Mouse (Mus musculus) thymus, postnatal 36 days (tissue): ENCODE data around the gene Gnb3.
"Not testable (repeated sequence)": the region's sequence is repeated elsewhere in the genome, so short reads cannot be mapped to it uniquely, and the experiment has no call there.

ENCODE experiments used
- DNase-seq, 2 experiments: peaks; one replicate each; pipeline ENCODE4 v3.0.0; 2022; ENCODE audit warnings: mixed read lengths in 2 of 2

The Gnb3 gene

DNA sequence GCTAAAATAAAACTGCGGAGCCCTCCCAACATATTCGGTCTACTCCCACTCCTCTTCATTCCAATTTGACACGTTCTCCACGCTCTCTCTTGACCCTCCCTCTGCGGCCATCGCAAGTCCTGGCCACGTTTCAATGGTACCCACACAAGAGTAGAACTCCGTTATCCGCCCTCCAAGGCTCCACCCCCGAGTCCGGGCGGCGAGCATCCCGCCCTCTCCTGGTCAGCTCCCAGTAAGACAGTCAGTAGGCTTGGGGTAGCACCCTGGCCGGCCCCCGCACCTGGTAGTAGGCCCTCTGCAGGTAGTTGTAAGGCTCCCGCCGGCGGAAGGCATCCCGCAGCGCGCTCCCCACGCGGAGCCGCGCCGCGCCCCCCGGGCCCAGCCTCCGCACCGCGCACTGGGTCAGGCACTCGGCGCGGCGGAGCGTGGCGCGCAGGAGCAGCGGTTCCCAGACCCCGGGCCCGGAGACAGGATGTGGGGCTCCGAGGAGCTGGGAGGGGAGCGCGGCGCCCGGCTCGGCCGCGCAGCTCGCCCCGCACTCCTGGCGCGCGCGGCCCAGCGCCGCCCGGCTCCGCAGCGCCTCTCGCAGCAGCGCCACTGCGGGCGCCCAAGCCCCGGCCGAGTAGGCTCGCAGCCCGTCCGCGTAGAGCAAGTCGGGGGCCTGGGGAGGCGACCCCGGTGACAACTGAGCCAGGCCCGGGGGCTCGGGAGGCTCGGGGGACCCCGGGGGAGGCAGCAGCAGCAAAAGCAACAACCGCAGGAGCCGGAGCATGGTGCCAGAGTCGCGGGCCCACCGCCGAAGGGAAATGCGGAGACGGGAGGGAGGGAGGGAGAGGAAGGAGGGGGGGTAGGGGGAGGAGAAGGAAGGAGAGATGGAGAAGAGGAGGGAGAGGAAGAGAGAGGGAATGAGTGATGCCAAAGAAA lies 17.1 kb upstream of the Gnb3 start, which contains the start of gene P3h3:
Gene P3h3 (minus strand): TSS at position 837 of the 924 bp plus-strand sequence.
- DNase-seq, result peak; percentile 82 to 85

DNA sequence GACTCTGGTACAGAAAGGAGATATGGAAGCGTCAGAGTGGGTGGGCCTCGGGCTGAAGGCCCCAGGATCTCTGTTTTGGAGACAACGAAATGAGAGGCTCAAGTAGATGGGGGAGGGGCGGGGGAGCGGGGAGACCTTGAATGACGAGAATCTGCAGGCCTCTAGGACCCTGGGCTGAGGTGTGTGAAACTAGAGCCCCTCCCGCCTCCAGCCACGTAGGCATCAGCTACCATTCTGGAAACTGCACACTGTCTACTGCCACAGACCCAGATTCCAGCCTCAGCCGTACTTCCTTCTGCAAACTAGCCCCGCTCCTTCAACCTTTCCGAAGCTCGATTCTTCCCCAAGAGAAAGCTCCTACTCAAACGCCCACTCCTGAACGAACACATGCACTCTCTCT lies 16.2 kb upstream of the Gnb3 start:
- peak in 1 of 2 experiments; percentile 21 for DNase-seq

DNA sequence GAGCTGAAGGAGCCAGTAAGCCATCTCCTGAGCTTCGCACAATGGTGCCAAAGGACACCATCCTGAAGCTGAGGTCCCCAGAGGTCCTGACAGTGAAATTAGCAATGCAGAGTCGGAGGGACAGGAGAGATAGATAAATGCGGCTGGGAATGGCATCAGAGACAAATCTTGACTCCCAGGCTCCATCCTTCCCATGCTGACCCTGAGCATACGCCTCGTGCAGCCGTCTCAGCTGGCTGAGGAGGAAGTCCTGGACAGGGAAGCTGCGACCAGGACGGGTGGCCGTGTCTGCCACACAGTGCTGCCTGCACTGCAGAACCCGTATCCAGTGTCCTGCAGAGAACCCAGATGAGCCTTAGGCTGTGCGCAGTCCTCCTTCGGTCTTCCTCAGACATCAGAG lies 14.6 kb upstream of the Gnb3 start:
- DNase-seq, result no peak

DNA sequence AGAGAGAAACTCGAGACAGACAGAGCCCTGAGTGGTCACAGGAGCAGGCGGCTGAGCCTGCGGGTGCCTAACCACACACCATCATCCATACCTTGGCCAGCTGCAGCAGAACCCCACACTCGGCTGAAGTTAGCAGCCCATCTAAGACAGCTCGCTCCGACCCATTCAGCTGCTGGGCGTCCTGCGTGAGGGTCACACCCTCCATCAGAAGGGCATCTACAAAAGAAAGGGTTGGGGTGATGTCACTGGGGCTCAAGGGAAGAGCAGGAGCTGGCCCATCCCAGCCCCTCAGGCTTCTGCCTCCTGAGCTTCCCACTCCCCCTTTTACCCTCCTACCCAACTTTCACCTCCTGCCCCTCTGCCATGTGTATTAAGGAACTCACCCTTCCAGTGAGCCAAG lies 10.5 kb upstream of the Gnb3 start:
- DNase-seq, result no peak

DNA sequence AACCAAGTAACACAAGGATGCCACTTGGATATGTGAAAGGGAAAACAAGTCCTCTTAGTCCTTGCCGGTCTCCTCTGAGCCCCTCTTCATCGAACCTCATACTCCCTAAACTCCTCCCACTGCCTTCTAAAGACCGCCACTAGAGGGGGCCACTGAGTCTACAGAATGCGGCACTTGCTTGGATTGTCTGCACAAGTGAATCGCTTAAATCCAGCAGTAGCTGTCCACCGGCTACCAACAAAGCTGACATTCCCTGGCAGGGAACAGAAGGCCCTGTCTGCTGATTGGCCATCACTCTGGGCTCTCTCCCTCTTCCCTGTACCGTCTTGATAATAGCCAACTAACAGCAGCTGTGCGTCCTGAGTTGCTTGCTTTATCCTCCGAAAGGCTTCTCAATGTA lies 7.2 kb upstream of the Gnb3 start:
- DNase-seq, result peak; percentile 90 to 95

DNA sequence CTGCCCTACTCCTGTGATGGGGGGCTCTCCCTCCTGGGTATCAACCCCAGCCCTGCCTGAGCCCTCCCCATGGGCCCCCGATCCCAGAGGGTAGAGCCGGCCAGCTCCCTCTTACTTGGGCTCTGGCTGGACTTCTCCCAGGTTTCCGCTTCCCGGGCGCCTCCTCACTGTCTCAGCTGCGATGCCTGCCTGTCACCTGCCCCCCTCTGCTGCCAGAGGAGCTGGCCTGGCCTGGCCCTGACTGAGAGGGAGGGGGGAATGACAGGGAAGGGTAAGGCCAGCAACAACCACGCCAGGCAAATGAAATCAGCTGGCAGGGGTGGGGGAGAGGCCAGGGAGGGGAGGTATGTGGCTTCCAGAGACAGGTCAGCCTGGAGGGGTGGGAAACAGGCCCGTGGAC lies 270 bp downstream of the Gnb3 start:
- no peak for DNase-seq

DNA sequence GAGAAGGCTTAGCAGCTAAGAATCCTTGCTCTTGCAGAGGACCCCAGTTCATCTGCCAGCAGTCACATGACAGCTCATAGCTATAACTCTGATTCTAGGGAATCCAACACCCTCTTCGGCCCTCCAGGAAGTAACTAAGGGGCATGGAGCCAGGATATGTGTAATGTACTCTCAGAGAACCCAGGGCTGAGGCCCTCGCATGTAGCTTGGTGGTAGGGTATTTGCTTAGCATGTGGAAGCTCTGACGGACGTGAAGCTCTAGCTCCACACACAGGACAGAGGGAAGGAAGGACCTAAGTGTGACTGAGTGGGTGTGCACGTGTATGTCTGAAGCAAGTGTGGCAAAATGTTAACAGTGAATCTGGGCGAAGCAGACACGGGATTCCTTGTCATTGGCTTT lies 3.7 kb downstream of the Gnb3 start:
- DNase-seq, result no peak

DNA sequence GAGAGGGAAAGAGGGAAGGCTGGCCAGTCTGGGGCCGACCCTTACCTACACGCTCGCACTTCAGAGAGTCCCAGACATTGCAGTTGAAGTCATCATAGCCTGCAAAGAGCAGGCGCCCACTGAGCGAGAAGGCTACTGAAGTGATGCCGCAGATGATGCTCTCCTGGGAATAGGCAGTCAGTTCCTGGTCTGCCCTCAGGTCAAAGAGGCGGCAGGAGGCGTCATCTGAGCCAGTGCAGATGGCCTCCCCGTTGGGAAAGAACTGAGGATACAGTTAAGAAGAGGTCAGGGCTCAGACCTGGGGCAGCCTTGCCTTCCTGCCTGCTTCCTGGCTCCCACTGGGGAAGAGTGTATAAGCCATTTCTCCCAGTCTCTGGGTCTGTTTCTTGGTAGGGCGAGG lies 4.5 kb downstream of the Gnb3 start:
- DNase-seq, result no peak

DNA sequence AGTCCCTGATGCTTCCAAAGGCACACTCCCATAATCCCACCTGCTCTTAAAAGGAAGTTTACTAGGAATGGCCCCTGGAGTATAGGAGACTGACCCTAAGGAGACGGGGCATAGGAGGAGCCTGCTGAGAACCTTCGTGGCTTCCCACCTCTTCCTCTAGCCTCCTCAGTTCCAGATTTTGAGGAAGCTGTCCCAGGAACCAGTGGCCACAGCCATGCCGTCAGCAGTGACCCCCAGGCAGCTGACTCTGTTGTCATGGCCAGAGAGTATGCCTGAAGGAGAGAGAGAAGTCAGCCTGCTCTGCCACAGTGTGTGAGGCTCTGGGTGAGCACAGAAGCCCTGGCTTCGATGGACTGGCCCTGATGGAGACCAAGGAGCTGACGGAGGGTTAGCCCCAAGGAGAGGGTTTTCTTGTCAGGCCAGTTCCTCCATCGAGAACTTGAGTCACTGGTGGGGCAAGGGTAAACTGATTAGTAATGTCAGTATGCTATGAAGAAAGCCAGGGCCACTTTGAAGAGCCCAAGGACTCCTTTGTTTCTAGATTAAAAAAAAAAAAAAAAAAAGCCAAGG lies 5.5 kb downstream of the Gnb3 start:
- no peak for DNase-seq

DNA sequence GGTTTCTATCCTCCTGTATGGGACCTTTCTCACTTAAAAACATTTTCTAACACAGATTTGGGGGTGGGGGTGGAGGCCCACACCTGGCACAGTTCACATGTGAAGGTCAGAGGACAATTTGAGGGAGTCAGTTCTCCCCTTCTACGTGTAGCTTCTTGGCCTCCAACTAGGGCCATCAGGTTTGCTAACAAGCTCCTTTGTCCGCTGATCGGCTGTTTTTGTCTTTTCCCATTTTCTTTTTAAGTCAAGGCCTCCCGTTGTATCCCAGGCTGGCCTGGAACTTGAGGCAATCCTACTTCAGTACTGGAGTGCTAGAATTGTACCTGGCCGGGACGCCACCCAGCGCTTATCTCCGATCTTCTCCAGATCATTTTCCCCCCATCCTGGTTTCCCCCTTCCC lies 8.4 kb downstream of the Gnb3 start:
- DNase-seq, result no peak

DNA sequence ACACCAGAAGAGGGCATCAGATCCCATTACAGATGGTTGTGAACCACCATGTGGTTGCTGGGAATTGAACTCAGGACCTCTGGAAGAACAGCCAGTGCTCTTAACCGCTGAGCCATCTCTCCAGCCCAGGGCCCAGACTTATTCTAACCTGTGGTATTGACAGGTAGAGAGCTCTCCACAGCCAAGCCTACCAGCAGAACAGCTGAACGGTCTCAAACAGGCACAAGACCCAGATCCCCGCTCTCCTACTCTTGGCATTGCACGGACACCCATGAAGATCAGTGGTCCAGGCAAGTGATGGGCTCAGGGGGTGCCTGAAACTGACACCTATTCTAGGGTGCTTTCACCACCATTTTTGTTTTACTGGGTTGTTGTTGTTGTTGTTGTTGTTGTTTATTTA lies 8.9 kb downstream of the Gnb3 start:
- not testable (repeated sequence) for DNase-seq

DNA sequence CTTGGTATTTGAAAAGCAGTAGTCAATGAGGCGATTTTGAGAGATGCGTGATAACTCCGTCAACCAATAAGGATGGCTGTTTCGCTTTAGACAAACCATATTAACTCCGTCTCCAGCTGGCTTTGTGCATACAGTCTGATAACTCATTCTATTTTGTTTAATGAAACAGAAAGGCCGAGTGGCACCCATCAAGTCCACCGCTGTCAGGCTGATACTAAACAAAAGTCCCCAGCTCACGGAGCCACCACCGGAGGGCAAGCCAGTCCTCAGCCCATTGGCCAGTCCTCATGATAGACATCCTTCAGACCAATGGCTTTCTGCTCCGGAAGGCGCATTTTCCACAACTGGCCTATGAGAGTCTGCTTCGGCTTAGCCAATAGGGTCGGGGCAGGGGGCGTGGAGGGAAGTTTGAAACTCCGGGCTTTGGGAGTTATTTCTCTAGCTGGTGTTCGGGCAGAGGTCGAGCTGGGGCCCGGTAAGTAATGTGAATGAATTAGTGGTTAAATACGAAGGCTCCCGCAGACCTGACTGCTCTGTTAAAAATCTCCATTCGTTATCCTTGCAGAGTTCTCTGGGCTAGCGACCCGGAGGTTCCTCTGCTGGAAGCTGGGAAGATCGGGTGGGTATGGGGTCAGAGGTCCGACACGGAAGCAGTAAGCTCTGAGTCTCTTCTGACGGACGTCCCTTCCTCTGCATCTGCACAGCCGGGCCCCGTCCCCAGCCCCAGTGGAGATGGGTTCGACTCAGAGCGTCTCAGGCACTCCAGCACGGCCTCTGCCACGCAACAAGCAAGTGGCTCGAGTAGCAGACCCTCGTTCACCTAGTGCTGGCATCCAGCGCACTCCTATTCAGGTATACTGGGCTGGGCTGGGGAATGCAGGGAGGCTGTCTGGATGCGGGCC lies 10.0 kb downstream of the Gnb3 start:
- peak; percentile 87 to 93 for DNase-seq

DNA sequence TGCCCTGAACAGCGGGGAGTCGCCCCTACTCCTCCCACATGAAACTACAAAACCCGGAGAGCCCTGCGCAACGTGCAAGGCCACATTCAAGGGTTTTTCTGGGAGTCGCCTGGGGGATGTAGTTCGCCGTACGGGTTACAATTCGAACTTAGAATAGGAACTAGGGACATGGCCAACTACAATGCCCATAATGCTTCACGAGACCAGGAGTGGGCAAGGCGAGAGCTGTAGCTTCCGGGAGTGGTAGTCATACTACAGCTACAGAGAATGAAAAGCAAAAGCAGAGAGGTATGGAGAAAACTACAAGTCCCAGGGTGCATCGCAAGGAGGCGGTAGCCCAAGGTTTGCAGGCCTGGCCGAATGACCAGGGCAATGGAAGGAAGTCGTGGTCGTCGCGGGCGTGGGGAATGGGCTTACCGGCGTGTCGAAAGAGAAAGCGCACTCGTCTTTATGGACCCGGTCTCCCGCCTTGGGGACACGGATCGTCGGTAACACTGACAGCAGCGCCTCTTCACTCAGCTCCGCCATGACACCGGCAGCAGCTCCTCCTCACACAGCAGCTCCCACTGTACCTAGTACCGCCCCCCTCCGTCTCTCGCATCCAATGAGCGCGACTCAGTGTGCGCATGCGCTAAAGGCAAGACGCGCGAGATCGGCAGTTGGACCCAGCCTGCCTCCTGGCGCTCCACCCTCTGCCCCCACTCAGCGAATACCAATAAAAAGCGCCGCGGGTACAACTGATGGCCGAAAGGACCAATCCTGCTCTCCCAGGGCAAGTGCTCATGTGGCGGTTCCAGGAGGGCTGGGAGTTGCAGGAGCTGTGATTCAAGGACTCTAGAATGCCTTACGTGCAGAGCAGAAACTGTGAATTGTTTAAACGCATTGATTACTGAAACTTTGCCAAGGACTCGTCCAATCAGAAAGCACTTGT lies 10.9 kb downstream of the Gnb3 start, which contains the start of the genes Usp5 and Cdca3:
Gene Usp5 (minus strand): TSS at position 617 of the 931 bp plus-strand sequence.
Gene Cdca3 (plus strand): TSS at position 680 of the 931 bp plus-strand sequence.
- DNase-seq, result peak; percentile 97 to 99

DNA sequence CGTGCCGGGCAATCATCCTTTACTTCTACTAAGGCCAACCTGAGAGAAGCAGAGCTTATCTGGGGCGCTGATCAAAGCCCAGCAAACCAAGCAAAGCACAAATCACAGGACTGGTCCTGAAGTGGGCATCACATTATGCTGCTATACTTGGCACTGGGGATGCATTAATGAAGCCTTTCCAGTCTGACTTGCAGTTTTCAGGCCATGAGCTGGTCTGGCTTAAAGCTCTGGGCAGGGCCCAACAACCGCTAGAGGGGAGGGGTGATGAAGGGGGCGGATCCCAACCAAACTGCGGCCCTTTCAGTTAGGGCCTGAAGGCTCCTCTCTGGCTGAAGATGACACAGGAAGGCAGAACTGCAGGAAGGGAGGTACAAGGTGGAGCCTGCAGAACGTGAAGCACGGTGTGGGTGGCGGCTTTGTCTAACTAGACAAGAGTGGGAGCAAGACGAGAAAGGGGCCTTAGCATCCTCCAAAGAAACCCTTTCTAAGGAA lies 11.9 kb downstream of the Gnb3 start:
- peak; percentile 21 to 60 for DNase-seq

DNA sequence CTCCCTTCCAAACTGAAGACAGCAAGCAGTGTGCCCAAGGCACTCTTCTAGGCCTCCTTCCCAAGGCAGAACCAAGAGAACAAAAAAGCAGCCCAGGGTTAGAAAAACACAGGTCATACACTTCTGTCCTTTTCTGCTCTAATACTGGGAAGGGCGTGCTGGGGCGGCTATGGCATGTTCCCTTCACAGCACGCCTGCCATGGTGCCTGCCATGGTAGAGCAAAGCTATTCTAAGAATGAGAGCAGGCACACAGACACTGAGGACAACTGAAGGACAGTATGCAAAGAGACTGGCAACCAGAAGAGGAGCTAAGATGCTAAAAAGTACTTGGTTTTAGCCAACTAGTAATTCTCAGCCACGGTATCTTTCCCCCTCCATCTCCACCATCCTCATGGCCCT lies 18.0 kb downstream of the Gnb3 start:
- no peak for DNase-seq

DNA sequence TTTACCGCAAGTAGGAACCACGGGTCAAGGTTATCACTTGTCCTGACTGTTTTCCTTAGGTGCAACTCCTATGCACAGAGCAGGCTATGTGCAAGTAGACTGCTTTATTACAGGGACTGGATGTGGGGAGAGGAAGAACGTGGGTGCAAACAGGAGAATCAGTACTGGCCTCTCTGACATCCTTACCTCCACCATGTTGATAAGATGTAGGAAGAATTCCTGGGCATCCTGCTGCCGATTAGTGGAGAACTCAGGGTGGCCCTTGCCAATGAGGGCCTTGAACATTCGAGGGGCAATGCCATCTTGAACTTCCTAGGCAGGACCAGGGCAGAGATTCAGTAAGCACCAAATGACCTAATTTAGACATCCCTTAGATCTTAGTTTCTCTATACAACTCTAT lies 19.2 kb downstream of the Gnb3 start:
- no peak for DNase-seq

DNA sequence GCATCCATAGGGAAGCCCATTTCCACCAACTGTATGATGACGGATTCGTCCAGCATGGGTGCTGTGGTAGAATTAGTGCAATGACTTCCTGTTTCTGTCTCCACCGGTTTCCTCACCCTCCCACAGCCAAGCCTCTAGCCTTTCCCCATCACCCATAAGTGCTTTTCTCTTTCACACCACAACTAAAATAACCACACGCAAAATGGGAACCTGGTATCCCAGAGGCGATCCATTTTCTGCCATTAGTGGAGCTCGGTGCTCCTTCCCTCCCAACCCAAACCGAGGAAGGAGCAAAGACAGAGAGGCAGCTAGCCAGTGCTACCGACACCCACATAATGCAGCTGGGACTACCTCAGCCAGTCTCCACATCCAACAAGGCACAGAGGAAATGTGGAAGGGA lies 22.1 kb downstream of the Gnb3 start:
- no peak for DNase-seq

DNA sequence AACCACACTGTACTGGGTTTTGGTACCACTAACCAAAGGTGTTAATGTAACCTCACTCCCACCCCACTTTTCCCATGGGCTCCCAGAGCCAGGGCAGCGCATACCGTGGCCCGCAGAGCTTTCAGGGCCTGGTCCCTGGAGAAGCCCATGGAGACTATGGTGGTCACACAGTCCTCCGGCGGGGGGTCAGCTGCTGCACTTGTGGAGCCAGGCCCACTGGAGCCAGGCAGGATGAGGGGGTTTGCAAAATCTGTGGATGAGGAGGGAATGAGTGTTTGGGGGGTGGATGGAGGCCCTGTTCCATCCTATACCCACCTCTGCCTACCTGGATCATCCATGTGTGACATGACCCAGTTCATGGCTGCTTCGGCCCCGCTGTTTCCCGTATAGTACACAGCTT lies 22.5 kb downstream of the Gnb3 start:
- DNase-seq, result no peak

DNA sequence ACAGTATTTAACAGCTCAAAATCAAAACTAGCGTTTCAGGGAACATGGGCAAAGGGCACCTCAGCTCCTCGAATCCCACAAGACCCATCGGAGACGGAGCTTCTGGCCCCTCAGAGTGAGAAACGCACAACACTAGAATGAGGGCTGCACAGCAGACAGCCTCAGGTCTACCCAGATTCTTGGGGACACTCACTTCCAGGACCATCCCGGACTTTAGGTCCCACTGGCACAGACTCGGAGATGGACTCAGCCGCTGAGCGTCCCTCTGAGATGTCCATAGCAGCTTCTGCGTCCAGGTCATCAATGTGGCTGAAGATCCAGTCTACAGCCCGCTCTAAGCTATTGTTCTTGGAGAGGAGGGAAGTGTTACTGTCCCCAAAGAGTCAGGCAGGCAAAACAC lies 22.9 kb downstream of the Gnb3 start:
- no peak for DNase-seq

DNA sequence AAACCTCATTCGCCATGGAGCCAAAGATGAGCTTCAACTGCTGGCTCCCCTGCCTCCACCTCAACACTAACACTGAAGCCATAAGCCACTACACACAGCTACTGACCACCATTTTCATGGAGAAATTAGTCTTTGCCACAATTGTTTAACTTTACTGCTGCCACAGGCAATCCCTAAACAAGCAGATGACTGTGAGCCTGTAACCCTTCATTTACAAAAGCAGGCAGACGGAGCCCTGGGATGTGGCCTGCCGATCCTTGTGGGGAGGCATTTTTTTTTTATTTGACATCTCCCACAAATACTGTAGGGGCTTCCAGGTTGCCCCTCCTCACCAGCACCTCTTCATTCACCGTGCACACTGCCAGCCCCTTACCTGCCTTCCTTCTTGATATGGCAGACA lies 23.5 kb downstream of the Gnb3 start:
- DNase-seq, result no peak

DNA sequence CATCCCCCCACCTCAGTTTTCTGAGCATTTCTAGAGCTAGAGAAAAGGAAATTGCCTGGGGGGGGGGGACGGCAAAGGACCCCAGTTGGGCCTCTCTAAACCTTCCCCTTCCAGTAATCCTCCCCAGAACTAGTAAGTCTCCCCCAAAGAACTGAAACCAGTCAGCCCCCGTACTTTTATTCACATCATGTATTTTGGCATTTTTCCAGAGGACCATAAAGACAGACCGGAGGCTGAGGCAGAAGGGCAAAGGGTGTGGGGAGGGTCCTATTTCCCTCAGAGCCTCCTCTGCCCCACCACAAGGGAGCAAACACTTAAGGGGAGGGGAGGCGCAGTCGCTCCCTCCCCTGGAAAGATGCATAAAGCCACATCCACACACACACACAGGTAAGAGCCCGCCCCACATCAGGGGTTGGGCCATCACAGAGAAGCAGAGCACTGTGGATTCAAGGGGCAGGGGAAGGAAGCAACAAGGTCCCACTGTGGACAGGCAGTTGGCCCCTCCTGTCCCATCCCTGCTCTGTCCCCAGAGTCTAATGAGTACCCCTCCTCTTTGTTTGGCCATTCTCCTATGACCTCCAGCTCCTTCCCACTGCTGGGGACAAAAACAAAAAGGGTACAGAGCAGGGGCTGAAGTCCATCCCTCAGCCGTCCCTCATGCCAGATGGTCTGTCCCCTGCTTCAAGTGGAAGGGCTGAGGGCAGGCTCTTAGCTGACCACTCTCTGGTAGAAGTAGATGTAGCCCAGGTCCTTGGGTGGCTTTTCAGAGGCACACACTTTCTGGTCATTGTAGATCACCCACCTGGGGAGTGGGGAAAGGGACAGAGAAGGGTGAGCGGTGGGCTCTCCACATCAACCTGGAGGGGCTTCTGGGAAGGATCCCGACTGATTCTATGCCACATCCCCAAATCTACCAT lies 25.0 kb downstream of the Gnb3 start:
- no peak for DNase-seq
